Mouse (Mus musculus) thymus, postnatal 36 days (tissue): ENCODE measurements at regions not wholly inside any gene's neighbourhood (a gene's known extent, or its start where the extent isn't known, plus 50 kb on each side); places are given as distances from the start of the nearest gene placed in this dataset.

Source experiments
- DNase-seq, 2 experiments: peaks; one replicate each; pipeline ENCODE4 v3.0.0; 2022; ENCODE audit warnings: mixed read lengths in 2 of 2

GRCm38 (mm10) chr6:51701253-51702020, 177.7 kb downstream of the Snx10 start:
- DNase-seq: no peak

- no peak for DNase-seq
Observed at GRCm38 (mm10) chr6:51702456-51703171, 178.9 kb downstream of the Snx10 start.

- no peak for DNase-seq
Observed at GRCm38 (mm10) chr6:51708011-51708410, 184.3 kb downstream of the Snx10 start.

GRCm38 (mm10) chr6:51708668-51709339, 185.1 kb downstream of the Snx10 start:
- no peak for DNase-seq

GRCm38 (mm10) chr6:51709340-51710067, 185.8 kb downstream of the Snx10 start:
- DNase-seq: no peak

- no peak for DNase-seq
Observed at GRCm38 (mm10) chr6:51710153-51710552, 186.5 kb downstream of the Snx10 start.

GRCm38 (mm10) chr6:51710926-51711615, 187.4 kb downstream of the Snx10 start:
- no peak for DNase-seq

- DNase-seq: no peak
Observed at GRCm38 (mm10) chr6:51711616-51711970, 187.9 kb downstream of the Snx10 start.

- DNase-seq: no peak
Observed at GRCm38 (mm10) chr6:51715158-51715840, 191.6 kb downstream of the Snx10 start.

GRCm38 (mm10) chr6:51717386-51717785, 193.7 kb downstream of the Snx10 start:
- DNase-seq: no peak

- DNase-seq: no peak
Observed at GRCm38 (mm10) chr6:51720705-51721104, 197.0 kb downstream of the Snx10 start.

- no peak for DNase-seq
Observed at GRCm38 (mm10) chr6:51723053-51723452, 199.4 kb downstream of the Snx10 start.

GRCm38 (mm10) chr6:51727191-51727590, 203.5 kb downstream of the Snx10 start:
- DNase-seq: no peak

GRCm38 (mm10) chr6:51728816-51729562, 205.3 kb downstream of the Snx10 start:
- no peak for DNase-seq

GRCm38 (mm10) chr6:51730564-51731351, 207.1 kb downstream of the Snx10 start:
- DNase-seq: no peak

GRCm38 (mm10) chr6:51732298-51732895, 208.7 kb downstream of the Snx10 start:
- no peak for DNase-seq

- no peak for DNase-seq
Observed at GRCm38 (mm10) chr6:51736051-51736450, 212.3 kb downstream of the Snx10 start.

GRCm38 (mm10) chr6:51743105-51743660, 219.5 kb downstream of the Snx10 start:
- no peak for DNase-seq

GRCm38 (mm10) chr6:51744607-51745006, 220.9 kb downstream of the Snx10 start:
- DNase-seq: no peak
